Mouse (Mus musculus) erythroblast, embryonic 14.5 days (primary cell): Measurements from ENCODE around the gene Angptl8. TPM values are rescaled to one million over a fixed set of nuclear protein-coding genes. Genes with fewer than 3 reads are reported as not detected.

ENCODE experiments used
- H3K27me3 ChIP-seq: 2 replicates; pipeline ENCODE4 v1.6.1; 2012; ENCODE audit warnings: inconsistent platforms; ENCODE audit not compliant: control insufficient read depth
- H3K36me3 ChIP-seq: 2 replicates; pipeline ENCODE4 v1.6.1; 2012; ENCODE audit warnings: mild to moderate bottlenecking, inconsistent platforms; ENCODE audit not compliant: control insufficient read depth
- H3K4me1 ChIP-seq: 2 replicates; pipeline ENCODE4 v1.6.1; 2012; ENCODE audit warnings: inconsistent platforms; ENCODE audit not compliant: control insufficient read depth
- H3K4me3 ChIP-seq: replicated peaks from 2 replicates; pipeline ENCODE3; 2012; ENCODE audit warnings: moderate library complexity, mild to moderate bottlenecking, inconsistent platforms
- H3K9me3 ChIP-seq: 2 replicates; pipeline ENCODE4 v1.6.1; 2012; ENCODE audit warnings: low read length, inconsistent platforms, mixed read lengths; ENCODE audit not compliant: control insufficient read depth
- GATA1 ChIP-seq: IDR thresholded peaks from 2 replicates; pipeline ENCODE4 v1.6.1; 2012; ENCODE audit warnings: low read length, inconsistent platforms, mixed read lengths
- TAL1 ChIP-seq: IDR thresholded peaks from 3 replicates; pipeline ENCODE4 v1.6.1; 2012; ENCODE audit warnings: low read length, inconsistent platforms, mixed read lengths
- polyA plus RNA-seq: library from polyadenylated mRNA; stranded (reverse); fragments of >175 nt; gene quantifications from 2 replicates; pipeline ENCODE4 v1.2.3, GENCODE M21; 2012

Angptl8 gene
- polyA plus RNA-seq, 1 experiment, result 0.16 TPM

DNA sequence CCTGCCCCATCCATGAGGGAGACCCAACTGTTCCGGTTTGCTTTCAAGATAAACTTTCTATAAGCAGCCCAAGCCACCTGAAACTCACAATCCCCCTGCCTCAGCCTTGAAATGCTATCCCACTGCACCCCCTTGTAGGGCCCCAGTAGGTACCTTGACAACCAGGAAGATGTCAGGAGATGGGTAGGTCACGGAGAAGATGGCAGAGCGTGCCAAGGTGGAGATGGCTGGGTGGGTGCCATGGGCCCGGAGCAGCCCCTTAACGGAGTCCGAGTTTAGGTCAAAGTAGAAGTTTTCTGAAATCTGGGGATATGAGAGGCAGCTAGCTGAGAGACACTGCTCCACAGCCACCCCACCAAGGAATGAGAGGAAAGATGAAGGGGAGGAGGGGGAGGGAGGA is 6.0 kb downstream of the Angptl8 start:
- H3K27me3 ChIP-seq, result no peaks in the 10 kb centered on the region
- no peak overlapping the region for H3K4me3 ChIP-seq
- H3K4me1 ChIP-seq, result no peaks in the 10 kb centered on the region; the same call in 1 of the 2 replicates
- no peaks in the 10 kb centered on the region for H3K9me3 ChIP-seq
- H3K36me3 ChIP-seq, result peaks cover 9% of the 10 kb centered on the region; the same call in 1 of the 2 replicates
- TF ChIP-seq TAL1, result no peak
- TF ChIP-seq GATA1, result no peak

DNA sequence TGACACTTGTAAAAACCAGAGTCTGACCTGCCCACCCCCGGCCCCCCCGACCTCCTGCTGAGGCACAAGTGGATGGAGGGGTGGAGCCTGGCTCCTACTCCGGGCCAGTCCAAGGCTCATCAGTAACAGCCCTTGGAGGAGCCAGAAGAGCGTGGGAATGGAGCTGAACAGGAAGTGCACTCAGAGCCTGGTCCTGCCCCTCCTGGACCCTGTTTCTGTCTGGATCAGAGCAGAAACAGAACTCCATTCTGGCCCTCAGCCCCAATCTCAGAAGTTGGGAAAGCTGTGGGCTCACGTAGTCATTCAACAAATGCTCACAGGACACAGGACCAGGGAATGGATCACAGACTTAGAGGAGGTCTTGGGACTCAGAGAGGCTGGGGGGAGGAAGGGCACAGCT is 7.1 kb downstream of the Angptl8 start:
- Histone ChIP-seq H3K4me1 (no peaks in the 10 kb centered on the region; the same call in 1 of the 2 replicates), H3K36me3 (peaks cover 5% of the 10 kb centered on the region; the same call in 1 of the 2 replicates), H3K9me3 (no peaks in the 10 kb centered on the region), H3K4me3 (no peak overlapping the region), H3K27me3 (no peaks in the 10 kb centered on the region)
- TF ChIP-seq TAL1 (no peak), GATA1 (no peak)

DNA sequence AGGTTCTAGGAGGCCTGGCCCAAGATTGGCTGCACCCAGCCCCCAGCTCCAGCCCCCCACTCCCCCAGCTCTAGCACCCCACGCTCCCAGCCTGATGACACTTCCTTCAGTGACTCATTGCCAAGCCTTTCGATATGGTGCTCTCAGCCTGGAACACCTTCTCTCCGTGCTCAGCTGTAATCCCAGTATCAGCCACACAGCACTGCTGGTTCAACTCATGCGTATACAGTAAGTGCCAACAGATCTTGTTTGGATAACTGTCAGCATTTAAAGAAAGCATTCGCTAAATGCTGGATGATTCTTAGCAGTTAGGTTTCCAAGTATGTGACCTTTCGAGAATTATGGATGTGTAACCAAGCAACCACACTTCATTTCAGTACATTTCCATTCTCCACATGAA is 7.8 kb downstream of the Angptl8 start:
- Histone ChIP-seq H3K27me3 (no peaks in the 10 kb centered on the region), H3K9me3 (no peaks in the 10 kb centered on the region), H3K36me3 (no peaks in the 10 kb centered on the region), H3K4me1 (peaks cover 3% of the 10 kb centered on the region; the same call in 1 of the 2 replicates), H3K4me3 (no peak overlapping the region)
- TF ChIP-seq TAL1 (no peak), GATA1 (no peak)

DNA sequence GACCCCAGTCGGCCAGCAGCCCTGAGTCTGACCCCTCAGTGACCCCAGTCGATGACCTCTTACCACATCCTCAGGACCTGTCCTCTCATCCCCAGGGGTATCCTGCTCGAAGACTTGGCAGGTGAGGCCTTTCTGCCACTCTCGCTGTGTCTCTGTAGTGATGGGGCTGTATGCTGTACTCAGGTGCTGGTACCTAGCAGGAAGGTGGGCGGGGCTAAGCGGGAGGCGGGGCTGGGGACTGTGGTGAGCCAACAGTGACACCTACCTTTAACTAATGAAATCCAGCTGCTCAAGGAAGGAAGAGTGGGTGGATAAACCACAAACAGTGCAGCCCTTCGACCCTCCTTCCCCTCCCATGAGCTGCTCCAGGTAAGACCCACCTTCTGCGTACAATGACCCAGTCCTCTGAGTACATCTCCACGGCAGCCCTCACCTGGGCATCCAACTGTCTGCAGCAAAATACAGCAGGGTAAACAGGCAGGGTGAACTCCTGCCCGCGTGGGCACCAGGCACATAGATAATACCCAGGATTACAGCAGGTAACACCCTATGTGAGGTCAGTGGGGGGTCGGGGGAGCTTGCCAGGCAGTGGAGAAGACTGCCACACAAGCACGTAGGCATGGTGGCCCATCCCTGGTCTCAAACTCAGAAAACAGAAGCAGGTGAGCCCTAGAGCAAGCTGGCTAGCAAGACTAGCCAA is 10.2 kb downstream of the Angptl8 start:
- no peaks in the 10 kb centered on the region for H3K36me3 ChIP-seq

DNA sequence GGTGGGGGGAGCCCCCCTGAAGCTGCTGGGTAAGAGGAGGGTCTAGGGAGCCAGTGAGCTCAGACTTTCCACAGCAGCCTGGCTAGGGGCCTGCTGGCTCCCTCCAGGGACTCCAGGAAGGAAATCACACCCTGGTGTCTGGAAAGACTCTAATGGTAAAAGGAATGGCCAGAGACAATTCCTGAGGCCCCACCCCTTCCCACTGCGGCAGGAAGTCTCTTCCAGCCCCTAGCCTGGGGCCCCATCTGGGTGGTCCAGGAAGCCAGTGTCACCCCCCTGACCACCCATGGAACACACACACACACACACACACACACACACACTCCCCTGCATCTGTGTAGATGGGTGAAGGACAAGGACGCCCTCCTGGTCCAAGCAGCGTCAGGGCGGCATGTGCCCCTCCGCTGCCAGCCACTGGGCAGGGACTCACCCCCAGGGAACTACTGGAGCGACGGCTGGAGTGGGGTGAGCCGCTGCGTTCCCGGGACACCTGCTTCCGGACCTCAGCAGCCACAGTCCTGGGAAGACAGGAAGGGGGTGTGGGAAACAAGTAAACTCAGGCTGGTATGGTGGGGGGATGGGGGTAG is 11.5 kb downstream of the Angptl8 start:
- TF ChIP-seq TAL1 (no peak), GATA1 (no peak)
- no peak overlapping the region for H3K4me3 ChIP-seq

More for the DNA sequence above, 10.2 kb downstream of the Angptl8 start:
- H3K4me3 ChIP-seq, result no peak overlapping the region
- H3K27me3 ChIP-seq, result no peaks in the 10 kb centered on the region
- H3K9me3 ChIP-seq, result no peaks in the 10 kb centered on the region
- H3K4me1 ChIP-seq, result peaks cover 3% of the 10 kb centered on the region; the same call in 1 of the 2 replicates
- TF ChIP-seq GATA1 (no peak), TAL1 (no peak)

DNA sequence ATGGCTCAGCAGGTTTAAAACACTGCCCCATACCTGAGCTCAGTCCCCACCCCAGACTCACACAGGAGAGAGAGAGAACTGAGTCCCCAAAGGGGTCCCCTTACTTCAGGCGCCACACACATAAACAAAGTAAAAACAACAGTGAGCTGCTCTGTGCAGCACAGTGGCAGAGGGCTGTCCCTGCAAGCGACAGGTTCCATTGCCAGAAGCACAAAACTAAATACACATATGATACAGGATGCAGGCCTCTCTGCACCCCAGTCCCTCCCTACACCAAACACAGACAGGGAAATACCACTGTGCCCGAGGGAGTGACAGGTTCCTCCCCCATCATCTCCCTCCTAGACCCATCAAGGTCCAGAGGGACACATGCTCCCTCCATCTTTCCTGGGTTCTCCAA is 12.1 kb downstream of the Angptl8 start:
- TF ChIP-seq GATA1 (no peak), TAL1 (no peak)
- H3K36me3 ChIP-seq, result no peaks in the 10 kb centered on the region
- H3K4me1 ChIP-seq, result peaks cover 12% of the 10 kb centered on the region
- no peaks in the 10 kb centered on the region for H3K9me3 ChIP-seq
- H3K27me3 ChIP-seq, result no peaks in the 10 kb centered on the region
- H3K4me3 ChIP-seq, result no peak overlapping the region

More for the DNA sequence above, 11.5 kb downstream of the Angptl8 start:
- Histone ChIP-seq H3K9me3 (no peaks in the 10 kb centered on the region), H3K4me1 (peaks cover 7% of the 10 kb centered on the region), H3K27me3 (no peaks in the 10 kb centered on the region), H3K36me3 (no peaks in the 10 kb centered on the region)

DNA sequence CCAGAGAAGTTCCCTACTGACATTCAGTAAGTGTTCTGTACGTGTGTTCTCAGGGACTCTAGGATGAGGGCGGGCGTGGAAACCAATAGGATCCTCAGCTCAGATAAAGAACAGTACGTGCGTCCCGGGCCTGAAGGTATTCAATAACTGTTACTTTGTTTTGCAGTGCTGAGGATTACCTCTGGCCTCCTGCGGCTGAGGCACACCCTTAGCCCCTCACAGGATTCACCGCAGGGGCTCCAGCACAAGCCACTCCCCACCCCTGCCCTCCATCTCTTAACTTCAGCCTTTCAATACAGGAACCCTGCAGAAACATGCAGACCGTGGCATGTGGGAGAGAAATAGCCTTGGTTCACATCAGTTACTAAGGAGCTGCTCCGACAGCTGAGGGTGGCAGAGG is 12.6 kb downstream of the Angptl8 start:
- H3K36me3 ChIP-seq, result no peaks in the 10 kb centered on the region
- H3K4me3 ChIP-seq, result no peak overlapping the region
- TF ChIP-seq TAL1 (no peak), GATA1 (no peak)
- H3K9me3 ChIP-seq, result peaks cover 5% of the 10 kb centered on the region; the same call in 1 of the 2 replicates
- no peaks in the 10 kb centered on the region for H3K27me3 ChIP-seq
- peaks cover 17% of the 10 kb centered on the region for H3K4me1 ChIP-seq

DNA sequence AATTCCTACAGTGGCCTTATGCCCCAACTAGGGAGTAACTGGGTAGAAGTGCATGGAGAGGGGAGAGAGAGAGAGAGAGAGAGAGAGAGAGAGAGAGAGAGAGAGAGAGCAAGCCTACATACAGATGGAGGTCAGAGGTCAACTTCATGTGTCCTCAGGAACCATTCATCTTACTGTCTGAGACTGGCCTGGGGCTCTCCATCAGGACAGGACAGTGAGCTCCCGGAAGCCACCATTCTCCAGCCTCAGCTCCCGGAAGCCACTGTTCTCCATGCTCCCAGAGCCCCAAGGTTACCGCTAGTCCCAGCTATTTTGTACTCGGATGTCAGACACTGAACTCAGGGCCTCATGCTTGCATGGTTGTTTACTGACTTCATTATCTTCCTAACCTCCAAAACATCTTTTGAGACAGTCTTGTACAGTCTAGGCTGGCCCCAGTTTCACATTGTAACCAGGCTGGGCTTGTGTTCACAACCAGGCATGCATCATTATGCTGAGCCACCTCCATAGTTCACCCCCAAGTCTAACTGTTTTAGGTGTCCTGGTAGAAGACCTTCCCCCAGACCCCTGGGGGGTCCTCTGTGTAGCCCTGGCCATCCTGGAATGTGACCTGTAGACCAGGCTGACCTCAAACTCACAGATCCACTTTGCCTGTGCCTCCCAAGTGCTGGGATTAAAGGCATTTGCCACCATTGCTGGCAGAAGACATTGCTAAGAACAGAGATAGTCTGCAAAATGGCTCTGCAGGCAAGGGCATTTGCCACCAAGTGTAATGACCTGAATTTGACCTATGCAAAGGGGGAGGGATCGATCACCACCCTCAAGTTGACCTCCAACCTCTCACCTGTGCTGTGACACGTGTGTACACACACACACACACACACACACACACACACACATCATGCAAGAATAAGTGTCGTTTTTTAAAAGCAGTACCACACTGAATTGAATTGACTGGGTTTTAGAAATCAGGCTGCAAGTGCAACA is 14.7 kb downstream of the Angptl8 start:
- peaks cover 18% of the 10 kb centered on the region for H3K4me1 ChIP-seq
- H3K27me3 ChIP-seq, result 0 out of 2 replicates have a peak, but pooled peaks cover 2% of the 10 kb centered on the region
- H3K4me3 ChIP-seq, result no peak overlapping the region
- no peak for TF ChIP-seq TAL1
- TF ChIP-seq GATA1, result no peak
- H3K9me3 ChIP-seq, result peaks cover 5% of the 10 kb centered on the region; the same call in 1 of the 2 replicates
- H3K36me3 ChIP-seq, result no peaks in the 10 kb centered on the region
